Mouse (Mus musculus) erythroblast, embryonic 14.5 days (primary cell): ENCODE measurements around the gene Syt7. TPM values are rescaled to one million over a fixed set of nuclear protein-coding genes. Genes with fewer than 3 reads are reported as not detected.

Source experiments
- H3K27me3 ChIP-seq: 2 replicates; pipeline ENCODE4 v1.6.1; 2012; ENCODE audit warnings: inconsistent platforms; ENCODE audit not compliant: control insufficient read depth
- H3K36me3 ChIP-seq: 2 replicates; pipeline ENCODE4 v1.6.1; 2012; ENCODE audit warnings: mild to moderate bottlenecking, inconsistent platforms; ENCODE audit not compliant: control insufficient read depth
- H3K4me1 ChIP-seq: 2 replicates; pipeline ENCODE4 v1.6.1; 2012; ENCODE audit warnings: inconsistent platforms; ENCODE audit not compliant: control insufficient read depth
- H3K4me3 ChIP-seq: replicated peaks from 2 replicates; pipeline ENCODE3; 2012; ENCODE audit warnings: moderate library complexity, mild to moderate bottlenecking, inconsistent platforms
- H3K9me3 ChIP-seq: 2 replicates; pipeline ENCODE4 v1.6.1; 2012; ENCODE audit warnings: low read length, inconsistent platforms, mixed read lengths; ENCODE audit not compliant: control insufficient read depth
- GATA1 ChIP-seq: IDR thresholded peaks from 2 replicates; pipeline ENCODE4 v1.6.1; 2012; ENCODE audit warnings: low read length, inconsistent platforms, mixed read lengths
- TAL1 ChIP-seq: IDR thresholded peaks from 3 replicates; pipeline ENCODE4 v1.6.1; 2012; ENCODE audit warnings: low read length, inconsistent platforms, mixed read lengths
- polyA plus RNA-seq: library from polyadenylated mRNA; stranded (reverse); fragments of >175 nt; gene quantifications from 2 replicates; pipeline ENCODE4 v1.2.3, GENCODE M21; 2012

The Syt7 gene
- polyA plus RNA-seq, 1 experiment, result not detected

DNA sequence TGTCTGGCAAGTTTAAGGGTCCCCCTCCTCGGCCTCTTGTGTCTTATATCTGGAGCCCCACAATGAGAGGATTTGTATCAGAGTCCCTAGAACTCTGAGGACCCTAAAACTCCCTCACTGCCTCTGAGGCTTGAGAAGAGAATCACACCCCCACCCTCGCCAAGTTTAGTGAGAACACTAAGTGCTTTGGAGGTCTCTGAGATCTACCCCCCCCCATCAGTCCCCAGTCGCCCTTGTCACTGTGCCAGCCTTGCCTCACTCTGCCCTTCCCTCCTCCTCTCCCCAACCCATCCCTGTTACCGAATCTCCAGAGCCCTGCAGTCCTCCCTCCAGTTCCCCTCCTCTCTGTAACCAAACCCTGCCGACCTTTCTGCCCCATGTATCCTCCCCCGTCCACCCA, 37.9 kb downstream of the Syt7 start:
- Histone ChIP-seq H3K36me3 (no peaks in the 10 kb centered on the region), H3K27me3 (peaks cover 32% of the 10 kb centered on the region), H3K9me3 (no peaks in the 10 kb centered on the region), H3K4me1 (peaks cover 15% of the 10 kb centered on the region), H3K4me3 (no peak overlapping the region)
- TF ChIP-seq GATA1 (no peak), TAL1 (no peak)

DNA sequence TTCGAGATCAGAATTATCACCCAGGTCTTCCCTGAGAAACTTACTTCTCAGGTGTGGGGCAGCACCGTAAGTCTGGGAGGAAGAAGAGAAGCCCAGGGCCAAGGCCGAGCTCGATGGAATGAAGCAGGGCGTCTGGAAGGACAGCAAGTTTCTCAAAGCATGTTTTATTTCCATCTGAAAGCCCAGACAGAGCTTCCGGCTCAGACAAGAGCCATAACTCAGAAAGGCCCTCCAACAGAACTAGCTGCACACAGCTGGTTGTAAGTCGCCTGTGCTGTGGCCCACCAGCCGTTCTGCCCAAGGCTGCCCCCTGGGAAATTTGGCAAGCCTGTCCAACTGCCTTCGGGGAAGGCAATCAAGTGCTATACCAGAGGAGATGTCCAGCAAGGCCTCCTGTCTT, 38.5 kb downstream of the Syt7 start:
- H3K4me3 ChIP-seq, result no peak overlapping the region
- H3K36me3 ChIP-seq, result no peaks in the 10 kb centered on the region
- peaks cover 26% of the 10 kb centered on the region for H3K27me3 ChIP-seq
- TF ChIP-seq GATA1, result no peak
- peaks cover 21% of the 10 kb centered on the region for H3K4me1 ChIP-seq
- H3K9me3 ChIP-seq, result no peaks in the 10 kb centered on the region

DNA sequence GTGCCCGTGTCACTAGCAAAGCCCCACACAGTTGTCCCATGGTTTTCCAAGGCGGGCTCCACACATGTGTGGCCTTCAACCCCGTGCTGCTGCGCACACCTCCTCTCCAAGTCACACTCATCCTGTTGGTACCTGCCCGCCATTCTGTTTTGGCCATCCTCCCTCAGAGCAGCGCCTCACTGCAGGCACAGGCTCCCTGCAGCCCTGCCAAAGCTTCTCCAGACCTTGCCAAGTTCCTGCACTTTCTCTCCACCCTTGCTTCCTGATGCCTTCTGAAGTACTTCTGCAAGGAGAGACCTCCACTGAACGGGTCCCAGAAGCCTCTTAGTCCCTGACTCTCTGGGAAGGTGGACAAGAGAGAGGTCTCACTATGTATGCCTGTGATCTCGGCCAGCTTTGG, 40.5 kb downstream of the Syt7 start:
- Histone ChIP-seq H3K27me3 (peaks cover 15% of the 10 kb centered on the region), H3K4me3 (no peak overlapping the region), H3K36me3 (no peaks in the 10 kb centered on the region), H3K4me1 (peaks cover 40% of the 10 kb centered on the region), H3K9me3 (no peaks in the 10 kb centered on the region)
- TF ChIP-seq GATA1 (no peak), TAL1 (no peak)

DNA sequence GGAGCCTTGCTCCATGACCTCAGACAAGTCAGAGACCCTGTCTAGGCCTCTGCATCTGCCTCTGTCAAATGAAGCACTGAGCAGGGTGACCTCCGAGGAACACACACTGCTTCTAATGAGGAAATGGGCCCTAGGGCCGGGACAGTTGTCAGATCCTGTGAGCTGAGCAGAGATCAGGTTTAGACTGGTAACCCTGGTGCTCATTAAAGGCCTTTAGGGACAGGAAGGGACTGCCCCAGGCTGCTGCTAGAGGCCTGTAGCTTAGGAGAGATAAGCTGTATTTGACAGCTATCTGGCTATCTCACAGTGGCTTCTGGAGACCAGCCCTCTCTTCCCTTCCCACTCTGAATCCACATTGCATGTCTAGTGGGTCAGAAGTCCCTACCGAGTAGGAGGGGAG, 42.5 kb downstream of the Syt7 start:
- Histone ChIP-seq H3K4me1 (peaks cover 60% of the 10 kb centered on the region), H3K36me3 (no peaks in the 10 kb centered on the region), H3K4me3 (no peak overlapping the region), H3K9me3 (no peaks in the 10 kb centered on the region), H3K27me3 (peaks cover 9% of the 10 kb centered on the region)
- TF ChIP-seq GATA1 (no peak), TAL1 (no peak)

DNA sequence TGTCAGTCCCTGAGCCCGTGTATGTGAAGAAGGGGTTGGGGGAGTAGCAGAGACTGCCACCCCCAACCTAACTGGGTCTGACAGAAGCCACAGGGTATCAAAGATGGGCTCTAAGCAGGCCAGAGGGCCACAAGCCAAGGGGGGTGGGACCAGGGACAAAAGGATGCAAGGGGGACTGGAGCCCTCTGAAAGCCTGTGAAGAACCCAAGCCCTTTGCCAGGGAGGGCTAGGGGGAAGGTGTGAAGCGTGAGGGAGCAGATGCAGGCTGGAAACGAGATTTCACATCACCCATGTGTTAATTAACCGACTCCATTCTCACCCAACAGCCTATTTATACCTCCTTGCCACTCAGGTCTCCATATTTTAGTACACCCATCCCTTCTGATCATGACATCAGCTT, 43.0 kb downstream of the Syt7 start:
- Histone ChIP-seq H3K4me3 (no peak overlapping the region), H3K36me3 (no peaks in the 10 kb centered on the region), H3K27me3 (peaks cover 9% of the 10 kb centered on the region), H3K4me1 (peaks cover 65% of the 10 kb centered on the region), H3K9me3 (no peaks in the 10 kb centered on the region)
- TF ChIP-seq TAL1 (no peak), GATA1 (no peak)

DNA sequence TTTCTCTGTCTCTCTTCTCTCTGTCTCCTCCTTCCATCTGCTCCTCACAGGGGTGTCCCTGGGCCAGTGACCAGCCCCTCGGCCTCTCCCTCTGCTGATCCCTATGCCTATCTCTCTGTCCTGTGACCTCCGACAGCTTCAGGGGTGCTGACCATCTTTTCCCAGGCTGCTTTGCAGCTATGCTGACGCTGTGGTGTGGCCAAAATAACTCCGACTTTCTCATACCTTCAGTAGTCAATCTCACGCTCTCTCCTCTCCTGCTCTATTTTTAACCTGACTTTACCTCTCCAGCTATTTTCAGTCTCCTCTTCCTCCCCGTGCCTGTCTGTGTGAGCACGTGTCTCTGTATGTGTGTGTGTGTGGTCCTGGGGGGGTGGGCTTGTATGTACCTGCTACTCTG, 44.3 kb downstream of the Syt7 start:
- no peak for TF ChIP-seq GATA1
- TF ChIP-seq TAL1, result no peak
- no peaks in the 10 kb centered on the region for H3K9me3 ChIP-seq
- no peaks in the 10 kb centered on the region for H3K36me3 ChIP-seq
- peaks cover 9% of the 10 kb centered on the region for H3K27me3 ChIP-seq
- peaks cover 66% of the 10 kb centered on the region for H3K4me1 ChIP-seq
- H3K4me3 ChIP-seq, result no peak overlapping the region

DNA sequence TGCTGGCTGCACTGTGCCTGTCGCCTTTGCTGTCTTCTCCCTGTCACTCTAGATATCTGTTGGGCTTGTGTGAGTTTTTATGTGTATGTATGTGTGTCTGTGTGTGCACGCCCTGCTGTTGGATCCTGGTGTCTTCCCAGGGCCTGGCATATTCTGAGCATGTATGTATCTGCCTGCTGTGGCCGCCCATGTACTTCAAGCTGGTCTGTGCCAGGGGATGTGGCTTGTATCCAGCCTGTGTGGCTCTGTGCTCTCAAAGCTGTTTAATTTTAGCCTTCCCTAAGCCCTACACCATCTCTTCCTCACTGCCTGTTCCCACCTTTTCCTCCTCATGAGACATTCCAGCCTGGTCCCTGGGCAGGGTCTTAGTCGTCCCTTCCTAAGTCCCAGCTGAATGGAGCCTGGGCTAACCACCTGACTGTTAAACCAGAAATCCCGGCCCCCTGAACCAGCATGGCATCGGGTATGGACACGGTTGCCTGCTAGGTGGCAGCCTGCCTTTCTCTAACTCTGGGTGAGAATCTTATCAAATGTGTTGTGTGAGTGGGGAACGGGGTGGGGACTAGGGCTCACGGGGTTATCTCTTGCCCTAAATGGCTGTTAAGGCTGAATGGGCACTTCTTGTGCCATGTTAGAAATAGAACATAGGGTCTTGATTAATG, 45.1 kb downstream of the Syt7 start:
- Histone ChIP-seq H3K4me3 (no peak overlapping the region), H3K36me3 (no peaks in the 10 kb centered on the region), H3K27me3 (peaks cover 9% of the 10 kb centered on the region), H3K9me3 (no peaks in the 10 kb centered on the region), H3K4me1 (peaks cover 66% of the 10 kb centered on the region)
- TF ChIP-seq TAL1 (no peak), GATA1 (no peak)

DNA sequence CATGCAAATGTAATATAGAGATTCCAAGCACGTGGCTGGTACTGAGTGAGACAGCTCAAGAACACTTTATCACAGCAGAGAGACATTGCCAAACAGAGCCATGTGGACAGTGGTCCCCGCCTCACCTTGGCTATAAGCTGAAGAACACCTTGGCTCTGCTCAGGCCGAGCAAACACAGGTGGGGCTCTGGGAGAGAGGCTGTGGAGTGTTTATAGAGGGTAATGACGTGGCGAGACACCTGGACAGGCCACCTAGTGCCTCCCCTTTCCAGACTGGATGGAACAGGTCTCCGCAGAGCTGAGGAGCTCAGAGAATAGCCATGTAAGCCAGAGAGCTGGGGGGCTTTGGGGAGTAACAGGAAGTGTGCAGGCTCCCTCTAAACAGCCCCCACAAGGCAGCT, 46.0 kb downstream of the Syt7 start:
- peaks cover 9% of the 10 kb centered on the region for H3K27me3 ChIP-seq
- H3K9me3 ChIP-seq, result no peaks in the 10 kb centered on the region
- TF ChIP-seq TAL1 (no peak), GATA1 (no peak)
- H3K4me1 ChIP-seq, result peaks cover 66% of the 10 kb centered on the region
- H3K36me3 ChIP-seq, result no peaks in the 10 kb centered on the region
- H3K4me3 ChIP-seq, result no peak overlapping the region

DNA sequence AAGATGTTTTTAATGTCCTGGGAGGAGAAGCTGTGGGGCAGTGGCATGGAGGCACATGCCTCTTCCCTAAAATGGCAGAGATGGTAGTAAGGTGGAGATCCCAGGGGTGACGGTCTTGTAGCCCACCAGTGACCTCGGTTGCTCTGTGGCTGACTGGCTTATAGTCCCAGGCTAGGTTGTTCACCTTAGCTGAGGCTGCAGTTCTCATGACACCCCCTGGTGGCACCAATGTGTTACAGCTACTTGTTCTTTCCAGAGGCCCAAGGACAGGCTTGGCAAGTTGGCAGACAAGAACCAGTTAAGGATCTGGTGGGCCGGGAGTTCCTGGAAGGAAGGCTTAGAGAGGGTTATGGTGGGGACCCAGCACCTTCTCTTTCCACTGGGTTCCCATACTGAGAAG, 47.0 kb downstream of the Syt7 start:
- TF ChIP-seq GATA1 (no peak), TAL1 (no peak)
- Histone ChIP-seq H3K36me3 (no peaks in the 10 kb centered on the region), H3K9me3 (no peaks in the 10 kb centered on the region), H3K4me3 (no peak overlapping the region), H3K4me1 (peaks cover 60% of the 10 kb centered on the region), H3K27me3 (peaks cover 9% of the 10 kb centered on the region)

DNA sequence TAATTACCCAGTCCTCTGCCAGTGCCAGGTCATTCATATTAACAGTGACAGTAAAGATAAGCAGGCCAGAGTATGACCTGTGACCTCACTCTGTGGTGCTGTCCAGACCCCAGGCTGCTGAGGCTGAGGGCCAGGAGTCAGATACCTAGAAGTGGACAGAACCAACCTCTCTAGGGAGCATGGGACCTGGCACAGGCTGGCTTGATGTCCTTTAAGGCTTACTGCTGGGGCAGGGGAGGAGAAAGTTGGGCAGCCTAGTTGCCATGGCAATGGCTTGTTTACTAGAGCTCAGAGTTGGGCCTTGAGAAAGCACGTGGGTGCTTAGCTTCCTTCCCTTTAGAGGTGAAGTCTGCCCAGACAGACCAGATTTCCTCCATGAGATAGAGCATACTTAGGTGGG, 47.8 kb downstream of the Syt7 start:
- no peak overlapping the region for H3K4me3 ChIP-seq
- H3K4me1 ChIP-seq, result peaks cover 52% of the 10 kb centered on the region
- no peaks in the 10 kb centered on the region for H3K9me3 ChIP-seq
- H3K27me3 ChIP-seq, result peaks cover 9% of the 10 kb centered on the region
- no peak for TF ChIP-seq TAL1
- no peak for TF ChIP-seq GATA1
- H3K36me3 ChIP-seq, result no peaks in the 10 kb centered on the region
